Mouse (Mus musculus) kidney, embryonic 15.5 days (tissue): Measurements from ENCODE around the gene Isca1. TPM values are rescaled to one million over a fixed set of nuclear protein-coding genes. Genes with fewer than 3 reads are reported as not detected.
"Not testable (repeated sequence)": the region's sequence is repeated elsewhere in the genome, so short reads cannot be mapped to it uniquely, and the experiment has no call there.

Source experiments
- ATAC-seq: fragments of 200-750 bp; cut with Nextera tagmentation; replicated peaks from 2 replicates; pipeline ENCODE4 v1.8.0; 2017; ENCODE audit warnings: moderate TSS enrichment; ENCODE audit not compliant: low FRiP score
- H3K27ac ChIP-seq: fragments of 300-500 bp; sonication (generic); 2 replicates; pipeline ENCODE4 v1.5.1; 2015; ENCODE audit warnings: mild to moderate bottlenecking, inconsistent platforms
- H3K27me3 ChIP-seq: fragments of 300-500 bp; sonication (generic); 2 replicates; pipeline ENCODE4 v1.6.1; 2015; ENCODE audit warnings: inconsistent platforms
- H3K36me3 ChIP-seq: fragments of 300-500 bp; sonication (generic); 2 replicates; pipeline ENCODE4 v1.6.1; 2015; ENCODE audit warnings: inconsistent platforms
- H3K4me1 ChIP-seq: fragments of 300-500 bp; sonication (generic); 2 replicates; pipeline ENCODE4 v1.6.1; 2015; ENCODE audit warnings: inconsistent platforms
- H3K4me2 ChIP-seq: fragments of 300-500 bp; sonication (generic); 2 replicates; pipeline ENCODE4 v1.6.1; 2015; ENCODE audit warnings: moderate library complexity, mild to moderate bottlenecking, inconsistent platforms
- H3K4me3 ChIP-seq: fragments of 300-500 bp; sonication (generic); replicated peaks from 2 replicates; pipeline ENCODE4 v1.5.1; 2015; ENCODE audit warnings: mild to moderate bottlenecking, inconsistent platforms
- H3K9ac ChIP-seq: fragments of 300-500 bp; sonication (generic); 2 replicates; pipeline ENCODE4 v1.6.1; 2015; ENCODE audit warnings: mild to moderate bottlenecking, inconsistent platforms
- H3K9me3 ChIP-seq: fragments of 300-500 bp; sonication (generic); replicated peaks from 2 replicates; pipeline ENCODE4 v1.6.1; 2016; ENCODE audit warnings: inconsistent platforms
- WGBS: fragments of 180-500 bp; shearing (Covaris S2); methylation state at CpG from one replicate; pipeline ENCODE4 v1.1.7; 2015; ENCODE audit warnings: mixed read lengths; 5-methylcytosine and 5-hydroxymethylcytosine counted together
- polyA plus RNA-seq: library from polyadenylated mRNA; unstranded; fragments of >200 nt; fragmentation: Nextera tagmentation; extraction: Ambion mirVana; gene quantifications from 2 replicates; pipeline ENCODE4 v1.2.1, GENCODE M21; 2015

Gene Isca1
- polyA plus RNA-seq, 1 experiment from 2014 or later, result 134 TPM

DNA sequence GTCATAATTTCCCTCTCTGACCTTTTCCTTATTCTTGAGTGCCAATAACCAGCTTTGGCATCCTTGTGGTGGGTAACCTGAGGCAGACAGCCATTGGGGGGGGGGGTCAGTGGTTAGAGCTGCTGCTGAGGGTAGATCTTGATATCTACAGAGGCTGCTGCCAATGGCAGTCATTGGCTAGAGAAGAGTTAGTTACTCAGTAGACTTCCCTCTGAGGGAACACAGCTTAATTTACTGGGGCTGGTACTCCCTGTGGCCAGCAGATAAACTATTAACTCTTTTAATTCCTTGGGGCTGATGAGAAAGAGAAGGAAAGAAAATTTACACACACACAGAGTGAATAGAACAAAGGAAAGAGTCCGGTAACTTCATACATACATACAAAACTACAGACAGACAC lies 50.1 kb downstream of the Isca1 start:
- no peak overlapping the region for H3K4me2 ChIP-seq
- no peak overlapping the region for H3K4me3 ChIP-seq
- no peaks in the 10 kb centered on the region for H3K27me3 ChIP-seq
- WGBS, result 93% methylated on average over 1 of the region's 1 CpGs
- H3K36me3 ChIP-seq, result no peaks in the 10 kb centered on the region
- no peaks in the 10 kb centered on the region for H3K9me3 ChIP-seq
- no peak for ATAC-seq
- no peak overlapping the region for H3K27ac ChIP-seq
- no peak overlapping the region for H3K9ac ChIP-seq
- H3K4me1 ChIP-seq, result peaks cover 6% of the 10 kb centered on the region; the same call in 1 of the 2 replicates

DNA sequence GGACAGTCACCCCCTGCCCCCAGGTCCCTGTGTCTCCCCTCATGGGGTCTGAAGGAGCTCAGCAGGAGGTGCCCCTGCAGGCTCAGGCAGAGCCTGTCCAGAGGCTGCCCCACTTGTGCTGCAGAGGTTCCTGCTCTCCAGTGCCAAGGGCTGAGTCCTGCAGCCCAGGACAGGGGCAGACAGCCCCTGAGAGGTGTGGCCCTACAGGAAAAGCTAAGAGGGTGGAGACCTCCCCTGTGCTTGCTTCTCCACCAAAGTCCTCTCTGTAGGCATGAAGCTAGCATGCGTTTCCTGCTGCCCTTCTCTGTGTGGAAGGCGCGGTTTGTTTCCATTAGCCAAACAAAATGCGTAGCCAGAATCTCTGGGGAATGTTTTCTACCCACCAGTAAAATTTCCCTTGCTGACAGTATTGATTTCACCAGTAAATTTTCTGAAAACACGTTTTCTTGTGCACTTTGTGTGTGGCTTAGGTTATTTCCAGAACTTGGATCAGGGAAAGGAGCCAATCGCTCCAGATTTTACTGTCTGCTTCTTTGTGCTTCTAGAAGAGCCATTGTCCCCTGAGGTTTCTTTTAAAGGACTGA lies 50.7 kb downstream of the Isca1 start:
- not testable (repeated sequence) for H3K36me3 ChIP-seq, H3K4me2 ChIP-seq, H3K9me3 ChIP-seq, H3K27ac ChIP-seq, H3K4me1 ChIP-seq, H3K9ac ChIP-seq, H3K4me3 ChIP-seq, H3K27me3 ChIP-seq
- 0 out of 2 replicates have a peak, but pooled peaks have one; percentile 15 for ATAC-seq
- WGBS, result 30% methylated on average over 6 of the region's 6 CpGs

DNA sequence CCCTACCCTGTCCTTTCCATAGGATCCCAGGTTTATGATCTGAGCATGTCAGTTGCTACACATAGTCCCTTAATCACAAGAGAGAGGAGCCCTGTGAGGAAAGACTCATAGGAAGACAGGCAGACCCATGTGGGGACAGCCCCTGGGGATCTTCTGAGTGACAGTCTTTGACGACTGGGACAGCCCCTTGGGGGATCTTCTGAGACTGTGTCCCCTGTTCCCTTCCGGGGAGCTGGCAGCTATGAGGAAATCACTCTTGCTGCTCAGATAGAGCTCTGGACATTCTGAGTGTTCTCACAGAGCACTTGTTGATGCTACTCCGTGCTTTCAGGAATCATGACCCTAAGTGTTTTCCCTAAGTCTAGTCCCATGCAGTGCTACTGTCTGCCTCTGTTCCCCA lies 55.9 kb downstream of the Isca1 start:
- Histone ChIP-seq H3K9me3 (no peaks in the 10 kb centered on the region), H3K27me3 (no peaks in the 10 kb centered on the region)
- 43% methylated on average over 3 of the region's 3 CpGs for WGBS

DNA sequence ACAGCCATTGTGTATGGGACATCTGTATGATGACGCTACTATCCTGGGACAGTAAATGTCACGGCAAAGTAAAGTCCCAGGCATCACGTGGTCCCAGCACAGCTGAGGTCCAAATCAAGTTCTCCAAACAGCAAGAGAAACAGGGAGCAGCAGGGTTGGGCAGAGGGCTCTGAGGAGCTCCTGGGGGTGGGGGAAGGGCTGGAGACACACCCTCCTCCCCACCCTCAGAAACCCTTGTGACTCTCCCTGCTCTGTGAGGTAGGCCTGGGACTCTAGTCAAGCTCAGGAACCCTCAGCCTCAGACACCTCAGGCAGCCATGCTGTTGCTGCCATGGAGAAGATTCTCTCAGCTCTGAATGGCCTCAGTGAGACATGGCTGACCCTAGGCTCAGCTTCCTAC lies 57.6 kb downstream of the Isca1 start, which contains the start of gene Spata31d1b:
Spata31d1b (plus strand) TSS at position 301 of the 400 bp plus-strand sequence.
- H3K27ac ChIP-seq, H3K9me3 ChIP-seq, H3K4me2 ChIP-seq, H3K9ac ChIP-seq, H3K36me3 ChIP-seq, H3K4me1 ChIP-seq, H3K4me3 ChIP-seq, H3K27me3 ChIP-seq, ATAC-seq: not testable (repeated sequence)
- whole genome bisulfite sequencing, result 67% methylated on average over 3 of the region's 3 CpGs

More for the DNA sequence above, 55.9 kb downstream of the Isca1 start:
- Histone ChIP-seq H3K36me3 (no peaks in the 10 kb centered on the region), H3K27ac (no peak overlapping the region), H3K4me2 (no peak overlapping the region), H3K4me3 (no peak overlapping the region), H3K4me1 (no peaks in the 10 kb centered on the region), H3K9ac (no peak overlapping the region)
- ATAC-seq, result no peak

DNA sequence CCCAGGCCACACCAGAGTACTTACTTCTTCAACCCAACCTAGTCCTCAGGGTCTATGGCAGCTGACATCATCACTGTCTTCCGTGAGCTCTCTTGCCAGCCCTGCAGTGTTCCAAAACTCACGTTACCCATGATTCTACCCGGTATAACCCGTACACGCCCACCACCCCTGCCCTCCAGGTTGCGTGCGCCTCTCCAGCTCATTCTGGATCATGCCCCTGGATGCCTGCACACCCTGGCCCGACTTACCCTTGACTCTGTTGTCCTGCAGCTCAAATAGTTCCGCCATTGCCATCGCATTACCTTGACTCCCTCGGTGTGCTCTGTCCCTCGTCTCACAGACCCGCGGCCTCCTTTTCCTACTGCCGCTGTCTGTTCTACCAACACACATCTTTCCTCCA lies 59.4 kb downstream of the Isca1 start, which contains the start of gene Spata31d1a:
Spata31d1a (minus strand) TSS at position 101 of the 400 bp plus-strand sequence.
- 90% methylated on average over 15 of the region's 15 CpGs for WGBS
- no peak for ATAC-seq

More for the DNA sequence above, 59.4 kb downstream of the Isca1 start, which contains the start of gene Spata31d1a:
- H3K4me3 ChIP-seq, result no peak within 1 kb of the TSS
- H3K9me3 ChIP-seq, result no peaks in the 10 kb centered on the region
- no peaks in the 10 kb centered on the region for H3K27me3 ChIP-seq
- no peaks in the 10 kb centered on the region for H3K36me3 ChIP-seq
- no peak within 1 kb of the TSS for H3K27ac ChIP-seq
- H3K9ac ChIP-seq, result no peak within 1 kb of the TSS
- no peaks in the 10 kb centered on the region for H3K4me1 ChIP-seq
- H3K4me2 ChIP-seq, result no peak within 1 kb of the TSS

Other genes starting within 250 kb of the Isca1 start
- 12.5 and 13.3 TPM in 2 replicates for gene Agtpbp1, start 184.6 kb downstream of the Isca1 start, polyA plus RNA-seq
- 101 and 113 TPM in 2 replicates for gene Naa35, start 184.6 kb downstream of the Isca1 start, polyA plus RNA-seq
- 37.9 and 40.5 TPM in 2 replicates for gene Golm1, start 94.0 kb downstream of the Isca1 start, polyA plus RNA-seq
- not detected in 2 replicates for gene 4921517D22Rik, start 75.7 kb downstream of the Isca1 start, polyA plus RNA-seq
- gene Spata31d1a, start 59.5 kb downstream of the Isca1 start, polyA plus RNA-seq, result 0.04 TPM in 1 of 2 replicates, not detected in the other
- gene Spata31d1b, start 57.5 kb downstream of the Isca1 start, polyA plus RNA-seq, result 0.04 TPM in 1 of 2 replicates, not detected in the other
- not detected in 2 replicates for gene Spata31d1d, start 38.1 kb downstream of the Isca1 start, polyA plus RNA-seq
- not detected in 2 replicates for gene 1700014D04Rik, start 23.1 kb downstream of the Isca1 start, polyA plus RNA-seq
- gene Gm49354, start 12.4 kb upstream of the Isca1 start, polyA plus RNA-seq, result not detected in 2 replicates
- 48.1 and 48.9 TPM in 2 replicates for gene Tut7, start 53.3 kb upstream of the Isca1 start, polyA plus RNA-seq